Mouse (Mus musculus) gastrocnemius, adult 2 months (tissue): ENCODE results near the gene Trappc2l. TPM values are rescaled to one million over a fixed set of nuclear protein-coding genes. Genes with fewer than 3 reads are reported as not detected.

Source experiments
- DNase-seq: peaks from one replicate; pipeline ENCODE4 v3.0.0; 2022
- H3K27ac ChIP-seq: fragments of 200-600 bp; 2 replicates; pipeline ENCODE4 v1.8.1; 2022; ENCODE audit warnings: mild to moderate bottlenecking
- H3K4me3 ChIP-seq: fragments of 200-600 bp; 2 replicates; pipeline ENCODE4 v1.8.1; 2022; ENCODE audit warnings: mild to moderate bottlenecking, moderate library complexity
- CTCF ChIP-seq: fragments of 200-600 bp; IDR thresholded peaks from 2 replicates; pipeline ENCODE4 v1.8.1; 2022; ENCODE audit warnings: antibody characterized with exemption, mild to moderate bottlenecking, moderate library complexity
- intact Hi-C: fragments of 180-260 bp; cut with DNase I; formaldehyde crosslinking; loops from one replicate; pipeline ENCODE4 v1.15.1; 2025
- total RNA-seq, 2 experiments: library from RNA; stranded (reverse); gene quantifications; 2 replicates each; pipeline ENCODE4 v1.2.3; 2021

The Trappc2l gene
- total RNA-seq, 2 experiments from 2014 or later = 39.3 to 45.5 TPM

- DNase-seq = no peak
- Histone ChIP-seq H3K4me3 (no peak overlapping the region), H3K27ac (no peak overlapping the region)
- intact Hi-C loops = no loop called here
- no peak for TF ChIP-seq CTCF
These were observed 37.9 kb upstream of the Trappc2l start for GRCm38 (mm10) chr8:122573577-122573976.

GRCm38 (mm10) chr8:122574264-122574663 is 37.2 kb upstream of the Trappc2l start:
- Histone ChIP-seq H3K4me3 (no peak overlapping the region), H3K27ac (no peak overlapping the region)
- intact Hi-C loops = no loop called here
- no peak for TF ChIP-seq CTCF
- DNase-seq = no peak

GRCm38 (mm10) chr8:122574667-122575251 is 36.7 kb upstream of the Trappc2l start:
- Histone ChIP-seq H3K27ac (peak overlapping the region; percentile 48), H3K4me3 (peak overlapping the region; percentile 95; the same call in 1 of the 2 replicates)
- DNase-seq = no peak
- intact Hi-C loops = no loop called here
- TF ChIP-seq CTCF = no peak

GRCm38 (mm10) chr8:122575286-122575685 is 36.2 kb upstream of the Trappc2l start:
- peak overlapping the region; percentile 48 for H3K27ac ChIP-seq
- intact Hi-C loops = no loop called here
- TF ChIP-seq CTCF = no peak
- DNase-seq = no peak
- peak overlapping the region; percentile 95 for H3K4me3 ChIP-seq

GRCm38 (mm10) chr8:122575735-122576647 is 35.4 kb upstream of the Trappc2l start:
- no peak for TF ChIP-seq CTCF
- intact Hi-C loops = no loop called here
- DNase-seq = no peak
- H3K27ac ChIP-seq = peak overlapping the region; percentile 90
- peak overlapping the region; percentile 95 for H3K4me3 ChIP-seq

- H3K27ac ChIP-seq = peak within 1 kb of the TSS; percentile 90
- TF ChIP-seq CTCF = no peak
- intact Hi-C loops = no loop called here
These were observed 34.8 kb upstream of the Trappc2l start, which contains the start of gene Aprt for GRCm38 (mm10) chr8:122576648-122577022. Aprt (minus strand) TSS chr8:122576909.

GRCm38 (mm10) chr8:122577116-122577515 is 34.3 kb upstream of the Trappc2l start:
- H3K4me3 ChIP-seq = peak overlapping the region; percentile 95
- intact Hi-C loops = no loop called here
- peak overlapping the region; percentile 90 for H3K27ac ChIP-seq
- no peak for TF ChIP-seq CTCF
- DNase-seq = no peak

More at GRCm38 (mm10) chr8:122576648-122577022, 34.8 kb upstream of the Trappc2l start, which contains the start of gene Aprt:
- H3K4me3 ChIP-seq = peak within 1 kb of the TSS; percentile 95
- DNase-seq = peak; percentile 96

GRCm38 (mm10) chr8:122579196-122579595 is 32.2 kb upstream of the Trappc2l start:
- DNase-seq = no peak
- no peak overlapping the region for H3K27ac ChIP-seq
- H3K4me3 ChIP-seq = no peak overlapping the region
- no peak for TF ChIP-seq CTCF
- intact Hi-C loops = no loop called here

- TF ChIP-seq CTCF = no peak
- H3K4me3 ChIP-seq = no peak overlapping the region
- intact Hi-C loops = no loop called here
- no peak overlapping the region for H3K27ac ChIP-seq
- DNase-seq = no peak
These were observed 30.5 kb upstream of the Trappc2l start for GRCm38 (mm10) chr8:122580926-122581325.

GRCm38 (mm10) chr8:122584981-122585380 is 26.5 kb upstream of the Trappc2l start:
- Histone ChIP-seq H3K4me3 (no peak overlapping the region), H3K27ac (no peak overlapping the region)
- intact Hi-C loops = no loop called here
- no peak for DNase-seq
- no peak for TF ChIP-seq CTCF

GRCm38 (mm10) chr8:122585411-122585891 is 26.0 kb upstream of the Trappc2l start:
- no peak for DNase-seq
- Histone ChIP-seq H3K27ac (no peak overlapping the region), H3K4me3 (no peak overlapping the region)
- intact Hi-C loops = no loop called here
- TF ChIP-seq CTCF = no peak

- no peak overlapping the region for H3K27ac ChIP-seq
- no peak for DNase-seq
- no peak overlapping the region for H3K4me3 ChIP-seq
- TF ChIP-seq CTCF = no peak
- intact Hi-C loops = no loop called here
These were observed 25.3 kb upstream of the Trappc2l start for GRCm38 (mm10) chr8:122586171-122586570.

GRCm38 (mm10) chr8:122586749-122587148 is 24.7 kb upstream of the Trappc2l start:
- Histone ChIP-seq H3K4me3 (no peak overlapping the region), H3K27ac (no peak overlapping the region)
- no peak for DNase-seq
- intact Hi-C loops = no loop called here
- no peak for TF ChIP-seq CTCF
